Mouse (Mus musculus): Measurements from ENCODE around the gene Gtf3c2.

GRCm38 (mm10) chr5:31116912-31117311 lies 63.0 kb downstream of the Gtf3c2 start:
- TF ChIP-seq CTCF (IDR thresholded peaks at IDR 0.05; ENCODE audit: low read depth) = no peak
- no peak for TF ChIP-seq EP300 (IDR thresholded peaks at IDR 0.05; ENCODE audit: low read depth)

All from heart, postnatal 0 days (tissue).